Mouse (Mus musculus) left cerebral cortex, adult 9 months (tissue): ENCODE measurements around the gene LTO1.

Source experiments
- DNase-seq, 2 experiments: peaks; one replicate each; pipeline ENCODE4 v3.0.0; 2022; ENCODE audit warnings: low spot score in 2 of 2

LTO1 gene

DNA sequence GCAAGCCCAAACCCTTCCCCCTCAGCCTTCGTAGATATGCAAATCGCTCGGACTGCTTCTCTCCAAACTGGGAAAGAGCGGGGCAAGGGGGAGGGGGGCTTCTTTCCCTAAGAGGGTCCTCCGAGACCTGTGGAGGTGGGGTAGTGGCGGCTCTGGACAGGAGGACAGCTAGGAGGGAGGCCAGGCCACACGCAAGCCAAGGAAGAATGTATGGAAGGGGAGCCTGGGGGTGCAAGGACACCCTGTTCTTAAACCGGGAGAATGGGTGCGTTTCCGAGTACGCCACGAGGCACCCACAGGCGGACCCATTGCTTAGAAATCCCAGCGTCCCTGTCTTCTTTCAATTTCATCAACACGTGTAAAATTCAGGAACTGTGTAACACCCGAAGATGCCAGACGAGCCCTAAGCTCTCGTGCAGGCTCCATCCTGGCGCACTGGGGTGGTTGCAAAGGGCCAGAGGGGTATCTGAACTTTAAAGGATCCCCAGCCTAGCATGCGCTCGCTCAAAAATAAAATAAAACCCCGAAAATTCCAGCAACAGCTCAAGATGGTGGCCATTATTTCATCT lies 25.2 kb downstream of the LTO1 start:
- no peak for DNase-seq

DNA sequence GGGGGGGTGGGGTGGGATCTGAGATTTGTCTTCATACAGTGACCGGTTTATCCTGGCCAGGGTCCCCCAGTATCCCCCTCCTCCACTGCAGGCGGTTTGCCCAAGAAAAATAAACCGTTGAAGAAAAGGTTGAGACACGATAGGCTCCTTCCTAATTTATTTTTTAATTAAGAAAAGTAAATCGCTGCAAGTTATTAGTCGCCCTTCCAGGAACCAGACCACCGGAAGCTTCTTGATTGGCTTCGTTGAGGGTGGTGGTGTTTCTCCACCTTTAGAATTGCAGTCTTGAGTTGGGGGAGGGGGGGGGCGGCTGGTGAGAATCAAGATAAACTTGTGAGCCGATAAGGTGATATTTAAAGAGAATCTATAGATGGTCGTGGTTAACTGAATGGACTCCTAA lies 25.7 kb downstream of the LTO1 start:
- DNase-seq, result no peak

DNA sequence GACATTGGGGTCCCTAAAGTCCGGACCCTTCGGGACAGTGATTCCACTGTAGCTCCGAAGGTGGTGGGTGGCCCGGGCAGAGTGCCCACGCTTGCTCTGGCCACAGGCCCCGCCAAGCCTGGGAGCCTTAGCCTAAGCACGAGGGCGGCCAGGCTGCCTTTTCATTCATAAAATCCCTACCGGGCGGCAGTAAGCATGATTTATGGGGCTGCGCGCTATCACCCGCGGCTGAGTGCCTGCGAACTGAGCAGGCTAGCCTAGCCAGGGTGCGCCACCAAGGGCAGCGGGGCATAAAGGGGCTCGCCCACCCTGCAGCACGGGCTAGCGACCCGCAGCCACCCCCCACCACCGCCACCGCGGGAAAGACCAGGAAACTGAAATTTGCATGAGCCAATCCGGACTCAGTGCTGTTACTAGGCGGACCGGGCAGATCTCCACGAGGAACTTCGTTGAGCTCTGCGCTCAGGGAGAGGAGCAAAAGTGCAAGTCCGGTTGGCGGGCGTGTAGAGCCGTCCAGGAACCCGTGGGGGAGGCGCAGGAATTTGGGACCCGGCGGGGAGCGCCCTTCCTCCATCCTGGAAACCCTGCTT lies 26.4 kb downstream of the LTO1 start:
- DNase-seq, result peak in 1 of 2 experiments; percentile 65

DNA sequence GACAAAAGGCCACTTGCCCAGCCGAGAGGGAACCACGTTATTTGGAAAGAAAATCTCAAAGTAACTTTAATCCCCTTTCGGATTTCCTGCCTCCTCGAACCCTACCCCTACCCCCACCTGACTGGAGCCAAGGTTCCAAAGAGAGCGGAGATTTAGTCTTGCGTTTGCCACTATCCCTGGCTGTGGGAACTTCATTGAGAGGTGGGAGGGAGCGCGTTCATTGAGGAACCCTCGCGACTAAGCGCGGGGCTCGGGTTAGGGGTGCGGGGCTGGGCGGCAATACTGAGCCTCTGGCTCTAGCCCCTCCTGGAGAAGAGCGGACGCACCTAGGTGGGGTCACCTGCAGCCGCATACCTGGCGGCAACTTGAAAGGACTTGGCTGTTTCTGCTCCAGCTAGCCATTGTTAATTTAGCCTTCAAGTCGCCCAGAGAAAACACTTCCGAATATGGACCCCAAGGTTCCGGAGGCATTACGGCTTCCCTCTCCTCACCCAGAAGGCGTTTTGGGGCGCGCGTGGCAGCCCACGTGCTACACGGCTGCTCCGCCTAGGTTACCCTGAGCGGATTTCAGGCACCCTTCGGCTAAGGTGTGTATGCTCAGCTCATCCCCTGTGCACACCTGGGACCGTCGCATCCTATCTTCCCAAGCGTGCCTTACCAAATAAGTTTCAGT lies 27.3 kb downstream of the LTO1 start:
- no peak for DNase-seq

DNA sequence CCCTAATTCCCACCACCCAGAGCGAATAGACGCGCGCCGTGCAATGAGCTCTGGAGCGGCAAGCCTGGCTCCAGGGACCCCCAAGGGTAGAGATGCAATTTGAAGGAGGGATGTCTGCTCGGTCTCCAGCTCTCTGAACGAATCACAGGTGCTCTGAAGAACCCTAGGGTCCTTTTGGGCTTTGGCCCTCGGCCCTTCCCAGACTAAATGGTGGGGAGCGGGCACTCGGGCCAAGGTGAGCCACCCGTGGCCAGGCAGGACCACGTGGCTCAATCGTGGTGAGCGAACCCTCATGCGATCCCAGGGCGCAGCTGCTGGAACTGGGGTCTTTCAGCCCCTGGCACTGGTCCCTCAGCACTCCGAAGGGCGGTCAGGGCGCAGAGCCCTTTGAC lies 27.8 kb downstream of the LTO1 start:
- DNase-seq, result no peak

DNA sequence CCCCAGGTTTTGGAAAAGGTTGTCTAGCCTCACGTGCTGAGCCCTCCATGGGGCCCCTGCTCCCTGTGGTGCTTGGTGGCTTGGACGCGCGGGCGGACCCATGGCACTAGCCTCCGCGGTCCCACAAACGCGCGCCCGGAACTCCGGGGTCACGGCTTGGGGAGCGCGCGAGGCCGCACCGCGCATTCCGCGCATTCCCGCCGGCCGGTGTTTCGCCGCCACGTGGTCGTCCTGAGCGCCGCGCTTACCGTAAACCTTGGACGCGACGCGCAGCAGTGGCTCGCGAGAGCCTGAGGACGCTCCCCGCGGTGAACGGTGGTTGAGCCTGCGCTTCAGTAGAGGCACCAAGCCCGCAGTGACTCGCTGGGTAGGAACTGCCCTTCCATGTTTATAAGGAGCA lies 28.4 kb downstream of the LTO1 start:
- peak in 1 of 2 experiments; percentile 54 for DNase-seq

DNA sequence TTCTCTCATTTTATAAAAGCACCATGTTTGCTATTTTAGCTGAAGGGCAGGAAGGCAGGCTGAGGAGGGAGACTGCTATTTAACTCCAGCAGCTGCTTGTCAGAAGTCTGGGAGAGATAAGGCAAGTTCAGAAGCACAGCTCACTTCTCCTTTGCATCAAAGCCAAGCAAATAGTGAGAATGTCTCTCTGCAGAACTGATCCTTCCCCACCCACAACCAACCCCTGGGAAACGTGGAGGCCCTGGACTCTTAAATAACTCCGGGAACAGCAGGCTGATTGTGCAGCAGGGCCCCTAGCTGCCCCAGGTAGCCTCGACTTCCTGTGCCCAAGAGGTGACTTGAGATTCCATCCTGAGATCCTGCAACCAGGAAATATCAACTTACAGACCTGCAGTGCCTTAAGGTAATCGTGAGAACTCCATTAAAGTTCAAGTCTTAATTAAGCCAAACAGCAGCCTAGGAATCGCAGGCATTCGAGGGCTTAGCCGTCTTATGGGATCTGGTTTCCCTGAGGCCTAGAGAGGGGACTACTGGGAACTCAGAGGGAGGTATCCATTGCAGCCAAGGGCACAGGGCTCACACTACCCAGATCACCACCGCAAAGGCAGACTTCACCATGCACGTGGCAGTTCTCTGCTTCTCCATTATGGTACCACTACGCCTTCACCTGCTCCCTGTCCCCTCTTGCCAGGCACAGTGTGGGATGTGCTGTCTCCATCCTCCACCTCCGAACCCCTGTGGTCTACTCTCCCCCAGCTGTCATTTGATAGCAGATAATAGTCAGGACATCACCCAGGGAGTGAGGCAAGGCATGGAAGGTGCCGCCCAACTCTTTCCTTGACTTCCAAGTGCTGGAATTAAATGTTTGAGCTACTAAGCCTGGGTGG lies 43.9 kb downstream of the LTO1 start:
- DNase-seq, result no peak

DNA sequence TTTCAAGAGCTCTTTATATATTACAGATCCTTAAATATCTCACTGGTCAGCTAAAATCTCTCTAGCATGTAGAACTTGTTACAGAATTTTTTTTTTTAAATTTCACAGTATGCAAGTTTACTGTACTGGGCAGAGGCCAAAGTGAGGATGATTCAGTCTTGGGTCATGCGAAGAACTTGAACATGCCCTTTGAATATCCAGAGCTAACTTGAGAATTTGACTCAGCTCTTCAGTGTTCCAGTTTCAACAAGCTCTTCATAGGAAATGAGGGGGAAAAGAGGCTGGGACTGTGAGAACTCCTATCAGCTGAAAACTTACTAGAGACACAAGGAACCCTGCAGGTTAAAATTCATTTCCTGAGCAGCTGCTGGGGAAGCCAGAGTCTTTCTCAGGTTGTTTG lies 49.0 kb downstream of the LTO1 start:
- no peak for DNase-seq

DNA sequence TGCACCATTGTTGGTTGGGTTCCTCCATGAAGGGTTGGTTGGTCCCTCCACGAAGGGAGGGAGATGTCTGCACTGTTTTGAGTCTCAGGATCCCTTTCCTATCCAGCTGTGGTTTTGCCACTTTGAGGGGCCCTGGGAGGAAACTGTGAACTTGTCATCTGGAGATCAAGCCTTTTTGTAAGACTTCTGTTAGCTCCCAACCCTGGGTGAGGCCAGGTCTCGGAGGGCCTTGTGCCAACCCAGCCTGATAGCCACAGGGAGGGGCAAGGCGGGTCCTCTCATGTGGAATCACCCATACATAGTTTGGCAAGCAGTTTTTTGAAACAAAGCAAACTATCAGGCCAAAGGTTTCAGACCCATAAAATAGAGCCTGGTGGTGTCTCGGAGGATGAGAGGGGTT lies 49.4 kb downstream of the LTO1 start:
- DNase-seq, result no peak

DNA sequence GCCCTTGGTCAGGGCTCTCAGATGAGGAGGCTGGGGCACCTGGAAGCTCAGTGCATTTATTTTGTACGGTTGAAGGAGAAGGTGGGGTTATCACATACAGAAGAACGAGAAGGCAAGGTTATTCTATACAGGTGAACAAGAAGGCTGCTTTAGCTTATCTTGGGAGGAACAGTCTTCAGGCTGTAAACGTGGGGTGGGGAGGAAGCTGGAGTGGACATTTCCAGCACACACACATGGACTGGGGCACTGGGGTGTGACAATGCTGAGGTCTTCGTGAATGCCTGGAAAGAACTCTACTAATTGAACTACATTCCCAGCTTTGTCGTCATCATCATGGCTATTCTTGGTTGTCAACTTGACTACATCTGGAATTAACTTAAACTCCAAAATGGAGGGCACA lies 51.0 kb downstream of the LTO1 start:
- DNase-seq, result no peak

DNA sequence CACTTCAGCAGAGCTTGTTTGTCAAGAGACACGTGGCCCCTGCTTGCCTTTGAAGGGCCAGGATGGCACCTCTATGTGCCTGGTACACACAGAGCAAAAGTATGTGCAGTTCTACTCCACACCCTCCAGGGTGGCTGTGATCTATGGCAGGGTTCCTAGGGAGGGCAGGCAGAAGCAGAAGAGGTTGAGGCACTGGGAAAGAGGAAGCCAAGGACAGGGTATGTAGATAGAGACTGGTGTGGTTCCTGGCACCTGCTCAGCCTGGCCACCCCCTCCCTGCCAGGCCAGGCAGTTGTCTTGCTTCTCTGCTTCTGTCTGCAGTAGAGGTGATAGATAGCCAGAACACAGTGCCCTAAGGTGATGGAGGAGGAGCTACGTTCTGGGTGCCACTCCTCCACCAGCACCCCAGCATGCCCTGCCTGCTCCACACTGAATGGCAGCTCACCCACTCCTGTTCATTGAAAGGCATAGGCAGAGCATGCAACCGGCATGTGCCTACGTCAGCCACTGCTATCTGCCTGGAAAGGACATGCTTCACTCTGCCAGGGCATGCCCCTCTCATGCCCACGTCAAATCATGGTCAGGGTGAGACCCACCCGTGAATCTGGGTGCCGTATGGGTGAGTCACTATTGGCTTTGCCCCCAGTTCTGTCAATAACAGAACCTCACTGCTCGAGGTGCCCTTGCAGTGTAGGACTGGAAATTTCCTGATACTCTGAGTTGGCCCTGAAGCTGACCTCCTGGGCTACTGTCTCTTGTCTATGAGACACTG lies 56.3 kb downstream of the LTO1 start:
- DNase-seq, result peak in 1 of 2 experiments; percentile 11

DNA sequence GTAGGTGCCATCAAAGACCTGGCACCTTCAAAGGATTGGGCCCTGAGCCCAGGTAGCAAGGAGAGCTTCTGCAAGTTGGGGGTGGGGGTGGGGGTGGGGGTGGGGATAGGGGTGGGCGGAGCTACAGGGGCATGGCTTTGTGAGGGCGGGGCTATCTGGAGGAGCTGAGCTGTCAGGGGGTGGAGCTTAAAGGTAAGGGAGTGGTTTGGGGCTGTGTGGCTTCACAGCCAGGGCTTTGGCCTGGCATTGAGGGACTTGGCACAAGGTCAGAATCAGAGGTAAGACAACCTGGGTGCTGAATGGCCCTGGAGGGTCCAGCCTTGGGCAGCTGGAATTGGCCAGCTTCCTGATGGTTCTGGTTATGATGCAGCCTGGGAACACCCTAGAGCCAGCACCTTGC lies 56.9 kb downstream of the LTO1 start:
- no peak for DNase-seq

DNA sequence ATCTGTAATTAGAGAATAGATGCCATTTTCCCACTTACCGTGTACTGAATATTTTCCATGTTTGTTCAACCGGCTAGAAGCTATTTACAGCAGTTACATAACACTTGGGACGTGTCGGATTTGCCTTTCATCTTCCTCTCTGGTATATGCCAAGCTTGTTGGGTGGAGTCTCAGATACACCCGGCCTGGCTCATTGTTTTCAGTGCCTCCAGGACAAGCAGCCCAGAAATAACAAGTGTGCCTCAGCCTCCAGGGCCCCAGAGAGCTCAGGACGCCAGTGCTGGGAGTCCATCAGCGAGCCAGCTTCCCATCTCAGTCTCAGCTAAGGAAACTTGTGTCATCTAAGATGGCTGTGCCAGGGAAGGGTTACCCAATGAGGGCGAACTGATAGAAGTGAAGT lies 58.6 kb downstream of the LTO1 start:
- no peak for DNase-seq

DNA sequence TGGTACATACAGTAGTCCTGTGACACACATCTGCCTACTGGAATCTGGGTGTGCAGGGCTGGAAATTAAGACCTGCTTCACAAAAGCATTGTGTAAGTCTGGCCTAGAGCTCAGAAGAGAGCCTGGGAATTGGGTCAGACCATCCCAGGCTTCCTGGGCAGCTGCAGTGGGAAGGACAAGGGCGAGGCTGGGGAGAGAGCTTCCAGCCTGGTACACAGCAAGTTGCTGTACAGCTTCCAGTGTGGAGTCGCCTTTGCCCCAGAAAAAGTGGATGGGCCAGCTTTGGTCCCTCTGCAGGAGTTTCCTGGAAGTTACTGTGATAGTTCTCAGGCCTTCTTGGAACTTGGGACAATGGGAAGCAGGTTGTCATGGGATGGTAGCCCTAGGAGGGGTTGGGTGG lies 62.2 kb downstream of the LTO1 start:
- DNase-seq, result no peak

DNA sequence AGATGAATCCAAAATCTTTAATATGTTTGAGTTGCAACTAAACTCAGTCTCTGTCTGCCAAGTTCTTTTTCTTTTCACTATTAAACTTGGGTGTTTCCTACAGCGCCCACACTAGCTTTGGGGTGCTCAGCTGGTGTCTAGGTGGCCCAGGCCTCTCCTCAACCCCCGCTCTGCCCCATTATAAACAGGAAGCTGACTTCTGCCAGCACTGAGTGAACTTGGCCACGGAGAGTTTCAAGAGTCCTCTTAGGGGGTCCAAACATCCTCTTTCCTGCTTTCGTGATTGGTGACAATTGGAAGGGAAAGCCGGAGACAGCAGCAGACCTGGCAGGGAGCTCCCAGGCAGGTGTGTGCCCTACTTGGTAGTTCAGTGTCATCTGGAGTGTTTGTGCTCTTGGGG lies 64.9 kb downstream of the LTO1 start:
- DNase-seq, result no peak
